Mouse (Mus musculus): ENCODE data around the gene Mfng.

- TF ChIP-seq CTCF (IDR thresholded peaks at IDR 0.05; ENCODE audit: borderline replicate concordance, insufficient read depth, low read length), result no peak
- TF ChIP-seq POLR2A (IDR thresholded peaks at IDR 0.05; ENCODE audit: low read depth, low read length), result no peak
Measured at GRCm38 (mm10) chr15:78801971-78802741, 28.9 kb upstream of the Mfng start.
